Mouse (Mus musculus): Measurements from ENCODE around the gene Carmil3.

Gene Carmil3

GRCm38 (mm10) chr14:55542268-55542667 lies 51.8 kb downstream of the Carmil3 start:
- DNase-seq (ENCODE audit: low spot score in 2 of 2), result no peak

DNA sequence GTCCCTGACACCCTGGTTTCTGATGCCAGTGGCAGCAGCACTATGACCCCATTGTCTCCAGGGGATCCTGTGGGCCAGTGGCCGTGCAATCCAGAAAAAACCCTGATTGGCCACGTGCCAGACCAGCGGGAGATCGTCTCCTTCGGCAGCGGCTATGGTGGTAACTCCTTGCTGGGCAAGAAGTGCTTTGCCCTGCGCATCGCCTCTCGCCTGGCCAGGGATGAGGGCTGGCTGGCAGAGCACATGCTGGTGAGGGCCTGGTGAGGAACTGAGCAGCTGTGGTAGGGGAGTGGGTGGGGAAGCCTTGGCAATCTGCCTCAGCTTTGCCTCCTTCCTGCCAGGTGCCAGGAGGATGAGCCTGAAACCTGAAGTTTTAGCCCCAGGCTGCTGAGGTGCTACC lies 53.9 kb downstream of the Carmil3 start:
- DNase-seq (ENCODE audit: low spot score in 2 of 2), result no peak

DNA sequence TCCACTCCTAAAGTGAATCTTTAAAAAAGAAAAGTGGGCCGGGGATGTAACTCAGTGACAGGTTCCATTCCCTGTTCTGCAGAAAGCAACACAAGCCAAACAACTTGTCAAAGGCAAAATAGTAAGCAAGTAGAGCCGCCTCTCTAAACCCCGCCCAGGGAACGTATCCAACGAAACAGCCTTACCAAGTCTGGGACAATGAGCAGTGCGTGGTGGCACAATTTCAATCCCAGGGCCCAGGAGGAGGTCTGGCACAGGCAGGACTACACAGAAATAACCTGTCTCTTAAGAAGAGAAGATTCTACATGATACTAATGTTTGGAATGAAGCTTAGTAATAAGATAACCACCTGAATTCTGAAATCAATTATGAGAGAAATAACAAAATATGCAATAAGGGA lies 59.7 kb downstream of the Carmil3 start:
- DNase-seq (ENCODE audit: low spot score in 2 of 2), result no peak

DNA sequence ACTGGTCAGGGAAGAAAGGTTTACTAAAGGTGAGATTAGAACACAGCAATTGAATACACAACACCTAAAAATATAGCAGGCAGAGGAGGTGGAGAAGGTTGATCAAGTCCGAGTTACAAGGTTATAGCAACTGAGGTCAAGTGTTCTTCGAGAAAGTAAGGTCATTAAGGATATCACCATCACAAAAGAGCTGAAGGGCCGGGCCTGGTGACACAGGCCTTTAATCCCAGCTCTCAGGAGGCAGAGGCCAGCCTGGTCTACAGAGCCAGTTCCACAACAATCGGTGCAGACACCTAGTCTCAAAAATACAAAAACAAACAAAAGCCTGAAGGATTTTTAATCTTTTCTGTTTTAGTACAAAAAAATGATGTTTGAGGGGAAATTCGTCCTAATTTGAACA lies 60.9 kb downstream of the Carmil3 start:
- DNase-seq (ENCODE audit: low spot score in 2 of 2), result no peak

DNA sequence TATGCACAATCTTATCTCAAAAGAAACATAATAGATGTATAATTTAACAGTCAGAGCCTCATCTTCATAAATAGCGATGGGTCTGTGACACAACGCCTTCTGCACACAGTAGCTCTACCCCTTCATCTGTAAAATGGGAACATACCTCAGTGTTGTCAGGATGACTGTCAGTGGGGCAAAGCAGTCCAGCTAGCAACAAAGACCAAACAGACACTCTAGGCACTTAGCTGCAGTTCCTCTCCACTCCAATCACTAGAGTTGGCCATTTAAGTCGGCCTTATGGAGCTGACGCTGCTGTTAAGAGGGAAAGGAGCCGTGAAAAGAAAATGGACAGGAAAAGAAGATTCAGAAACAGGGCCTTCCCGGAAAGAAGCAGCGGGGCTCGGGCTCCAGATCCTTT lies 61.3 kb downstream of the Carmil3 start:
- no peak for DNase-seq (ENCODE audit: low spot score in 2 of 2)

- DNase-seq (ENCODE audit: low spot score in 2 of 2), result no peak
These were observed 64.2 kb downstream of the Carmil3 start for GRCm38 (mm10) chr14:55554635-55555034.

- no peak for DNase-seq (ENCODE audit: low spot score in 2 of 2)
These were observed 65.3 kb downstream of the Carmil3 start for GRCm38 (mm10) chr14:55555788-55556187.

DNA sequence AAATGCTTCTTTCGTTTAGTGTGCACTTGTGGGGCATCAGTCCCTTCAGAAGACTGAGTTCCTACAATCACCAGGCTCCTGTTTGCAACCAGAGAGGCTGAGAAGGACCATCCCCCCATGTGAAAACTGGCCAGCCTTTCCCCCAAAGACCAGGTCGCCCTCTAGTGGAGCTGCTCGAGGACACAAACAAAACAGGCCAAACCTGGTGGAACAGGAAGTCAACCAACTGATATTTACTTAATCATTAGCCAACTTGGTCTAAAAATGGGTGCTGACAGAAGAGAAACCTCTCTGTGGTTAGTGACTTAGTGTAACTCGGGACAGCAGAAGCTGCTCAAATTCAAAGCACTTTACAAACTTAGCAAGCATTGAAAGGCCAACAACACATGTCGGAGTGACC lies 66.6 kb downstream of the Carmil3 start:
- DNase-seq (ENCODE audit: low spot score in 2 of 2), result peak; percentile 31 to 66

DNA sequence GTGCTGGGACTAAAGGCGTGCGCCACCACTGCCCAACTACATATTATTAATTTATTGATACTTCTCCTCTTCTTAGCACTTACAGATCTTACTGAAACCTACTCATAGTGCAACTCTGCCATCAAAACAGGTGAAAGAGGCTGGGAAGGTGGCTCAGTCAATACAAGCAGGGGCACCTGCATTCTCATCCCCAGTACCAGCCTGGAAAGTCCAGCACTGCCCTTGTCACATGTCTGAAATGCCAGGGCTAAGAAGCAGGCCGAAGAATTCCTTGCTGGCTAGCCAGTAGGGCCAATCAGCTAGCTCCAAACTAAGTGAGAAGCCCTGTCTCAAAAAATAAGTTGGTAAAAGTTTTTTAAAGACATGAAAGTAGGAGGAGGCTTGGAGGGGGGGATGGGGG lies 67.1 kb downstream of the Carmil3 start:
- no peak for DNase-seq (ENCODE audit: low spot score in 2 of 2)

Data from thymus, postnatal 10 days (tissue).